Mouse (Mus musculus) mature B cell (primary cell): ENCODE measurements around the gene Lypd6.

Source experiments
- in situ Hi-C: fragments of 300-500 bp; cut with MboI; formaldehyde crosslinking; loops from 2 replicates; pipeline ENCODE4 v1.14.3; 2019

Lypd6 gene

DNA sequence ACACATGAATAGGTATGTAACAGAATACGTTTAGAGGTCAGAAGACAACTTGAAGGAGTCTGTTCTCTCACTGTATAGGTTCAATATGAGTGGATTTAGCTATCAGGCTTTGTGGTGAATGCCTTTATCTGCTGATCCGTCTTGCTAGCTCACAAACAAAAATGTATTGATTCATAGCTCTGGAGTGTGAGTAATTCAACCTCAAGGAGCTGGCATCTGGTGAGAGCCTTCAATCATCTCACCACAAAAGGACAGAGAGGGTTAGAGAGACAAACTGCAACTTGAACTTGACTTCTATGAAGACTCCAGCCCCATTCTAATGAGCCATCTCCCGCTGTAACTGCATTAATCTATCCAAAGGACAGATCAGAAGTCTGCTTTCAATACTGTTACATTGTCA lies 40.6 kb downstream of the Lypd6 start:
- in situ Hi-C loops: no loop called here

DNA sequence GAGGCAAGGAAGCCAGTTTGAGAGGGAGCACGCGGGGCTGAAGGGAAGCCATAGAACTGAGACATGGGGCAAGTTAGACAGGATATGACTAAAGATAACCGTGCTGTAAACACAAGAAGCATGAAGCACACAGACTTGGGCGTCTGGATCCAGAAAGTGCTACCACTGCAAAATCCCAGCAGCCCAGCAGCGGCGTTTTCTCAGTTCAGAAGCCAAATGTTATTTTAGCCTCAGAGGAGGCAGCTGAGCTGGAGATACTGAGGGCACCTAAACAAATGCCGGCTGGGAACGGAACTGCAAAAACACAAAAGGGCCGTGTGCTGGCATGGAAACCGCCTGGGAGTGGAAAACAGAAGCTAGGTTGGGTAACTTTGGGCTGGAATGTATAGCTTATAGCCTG lies 43.9 kb downstream of the Lypd6 start:
- in situ Hi-C loops: no loop called here

DNA sequence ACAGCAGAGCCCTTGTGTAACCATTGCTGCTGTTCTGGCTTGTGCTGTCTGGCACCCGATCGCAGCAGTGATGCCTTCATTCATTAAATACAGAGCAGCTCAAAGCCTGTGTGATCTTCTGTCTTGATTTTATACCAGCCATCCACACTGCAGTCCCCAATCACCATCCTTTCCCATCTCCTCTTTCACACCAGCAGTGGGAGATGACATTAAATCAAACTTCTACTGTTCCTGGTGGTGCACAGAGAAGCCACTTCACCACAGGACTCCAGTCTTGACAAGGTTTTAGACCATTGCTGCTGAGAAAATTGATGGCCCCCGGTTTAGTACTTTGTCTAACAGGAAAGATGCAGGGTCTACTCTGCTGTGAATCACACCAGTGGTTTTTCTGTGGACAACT lies 44.9 kb downstream of the Lypd6 start:
- in situ Hi-C loops: no loop called here

DNA sequence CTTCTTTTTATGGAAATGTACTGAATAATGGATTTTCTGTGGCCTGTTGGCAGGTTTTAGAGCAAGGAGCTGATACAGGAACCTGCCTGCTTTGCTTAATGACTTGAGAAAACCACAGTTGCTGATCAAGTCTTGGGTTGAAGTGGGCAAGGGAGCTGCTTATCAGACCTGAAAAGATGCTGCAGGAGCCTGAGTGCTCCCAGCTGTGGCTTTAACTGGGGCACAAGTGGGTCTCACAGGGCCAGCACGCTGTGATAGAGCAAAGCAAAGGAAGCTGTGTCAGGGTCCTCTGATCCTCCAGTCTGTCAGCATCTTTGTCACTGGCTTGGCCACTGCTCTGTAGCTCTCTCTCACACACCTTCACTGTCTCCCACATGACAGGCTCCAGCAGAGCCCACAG lies 45.4 kb downstream of the Lypd6 start:
- in situ Hi-C loops: no loop called here

DNA sequence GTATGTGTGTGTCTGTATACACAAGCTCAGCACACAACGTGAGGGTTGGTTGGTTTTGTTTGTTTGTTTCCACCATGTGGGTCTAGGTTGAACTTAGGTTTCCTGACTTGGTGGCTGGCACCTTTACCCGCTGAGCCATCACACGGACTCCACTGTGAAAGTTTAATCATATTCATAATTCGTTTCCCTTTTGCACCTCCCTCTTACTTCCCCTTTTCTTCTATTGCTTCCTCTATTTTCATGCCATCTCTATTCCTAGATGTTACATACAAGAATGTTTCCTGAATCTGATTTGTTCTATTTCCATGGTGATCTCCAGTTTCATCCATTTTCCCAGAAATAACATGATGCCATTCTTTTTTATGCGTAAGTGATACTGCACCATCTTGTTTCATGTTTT lies 46.2 kb downstream of the Lypd6 start:
- in situ Hi-C loops: no loop called here

DNA sequence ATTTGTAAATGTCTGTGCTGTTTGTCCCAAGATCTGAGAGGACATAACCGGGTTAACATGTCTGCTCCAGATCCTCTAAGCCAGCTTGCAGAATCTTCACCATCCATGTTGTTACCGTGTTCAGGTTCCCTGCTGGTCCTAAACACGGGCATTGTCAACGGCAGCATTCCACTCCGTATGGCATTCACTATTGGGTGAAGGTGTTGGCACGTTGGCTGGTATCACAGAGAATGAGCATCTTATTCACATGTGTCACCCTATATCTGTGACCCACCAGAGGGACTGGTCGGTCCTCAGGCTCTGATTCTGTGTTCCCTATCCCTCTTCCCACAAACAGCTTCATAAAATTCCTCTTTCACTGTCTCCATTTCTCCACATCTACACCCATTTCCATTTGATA lies 52.9 kb downstream of the Lypd6 start:
- in situ Hi-C loops: no loop called here

DNA sequence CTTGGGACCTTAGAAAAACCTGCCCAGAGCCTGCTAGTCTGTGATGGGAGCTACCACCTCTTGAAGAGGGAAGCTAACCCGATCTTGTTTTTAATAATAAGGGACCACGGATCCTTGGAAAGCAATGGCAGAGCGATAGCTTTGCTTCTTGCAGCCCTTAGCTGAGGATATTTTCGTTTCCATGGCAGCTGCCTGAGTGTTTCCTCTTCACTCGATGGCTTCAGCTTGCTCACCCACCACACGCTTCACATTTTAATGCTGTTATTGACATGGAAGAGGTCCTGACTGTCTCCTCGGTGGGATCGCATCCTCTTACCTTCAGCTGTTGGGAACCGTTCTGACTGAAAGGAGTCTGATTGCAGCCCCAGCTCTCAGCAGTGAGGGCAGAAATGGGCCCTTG lies 54.6 kb downstream of the Lypd6 start:
- in situ Hi-C loops: no loop called here

DNA sequence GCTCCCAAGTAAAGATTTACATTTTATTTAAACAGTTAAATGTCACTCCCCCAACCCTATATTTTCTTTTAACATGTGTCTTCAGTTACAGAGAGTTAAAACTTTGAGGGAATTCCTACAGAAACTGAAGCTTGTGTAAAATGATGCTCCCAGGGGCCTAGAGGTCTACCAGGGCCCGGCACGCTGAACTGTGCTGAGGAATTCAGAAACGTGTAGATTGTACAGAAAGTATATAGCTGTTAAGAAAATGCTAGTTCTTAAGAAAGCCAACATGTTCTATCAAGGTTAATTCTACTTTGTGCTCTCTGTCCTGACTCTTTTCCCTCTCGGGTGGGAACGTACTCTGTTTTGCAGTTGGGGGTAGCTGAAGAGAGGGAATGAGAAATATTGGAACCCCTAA lies 57.1 kb downstream of the Lypd6 start:
- in situ Hi-C loops: no loop called here

DNA sequence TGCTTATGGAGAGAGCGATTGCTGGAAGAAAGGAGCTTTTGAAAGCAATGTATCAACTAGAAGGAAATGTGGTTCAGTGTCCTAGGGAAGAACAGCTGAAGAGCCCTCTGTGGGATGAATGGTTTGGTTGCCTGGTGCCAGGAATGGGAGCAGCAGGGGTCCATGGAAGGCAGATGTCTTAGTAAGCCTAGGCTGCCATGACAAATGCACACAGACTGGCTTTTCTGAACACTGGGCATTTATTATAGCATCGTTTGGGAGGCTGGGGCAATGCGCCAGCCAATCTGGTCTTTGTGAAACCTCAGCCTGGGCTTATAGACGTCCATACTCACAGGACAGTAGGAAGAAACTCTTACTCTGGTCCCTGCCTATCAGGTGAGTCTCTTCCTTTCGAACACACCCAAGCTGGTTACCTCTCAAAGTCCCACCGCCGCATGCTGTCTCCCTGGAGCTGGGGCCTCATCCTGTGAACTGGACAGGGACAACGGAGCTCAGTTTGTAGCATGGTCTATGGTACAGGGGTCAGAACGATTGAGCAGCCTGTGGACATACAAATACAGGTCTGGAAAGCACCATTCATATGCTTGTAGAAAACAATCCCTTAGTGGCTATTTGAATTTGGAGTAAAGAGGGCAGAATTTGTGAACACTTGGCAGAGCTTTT lies 61.4 kb downstream of the Lypd6 start:
- in situ Hi-C loops: no loop called here

DNA sequence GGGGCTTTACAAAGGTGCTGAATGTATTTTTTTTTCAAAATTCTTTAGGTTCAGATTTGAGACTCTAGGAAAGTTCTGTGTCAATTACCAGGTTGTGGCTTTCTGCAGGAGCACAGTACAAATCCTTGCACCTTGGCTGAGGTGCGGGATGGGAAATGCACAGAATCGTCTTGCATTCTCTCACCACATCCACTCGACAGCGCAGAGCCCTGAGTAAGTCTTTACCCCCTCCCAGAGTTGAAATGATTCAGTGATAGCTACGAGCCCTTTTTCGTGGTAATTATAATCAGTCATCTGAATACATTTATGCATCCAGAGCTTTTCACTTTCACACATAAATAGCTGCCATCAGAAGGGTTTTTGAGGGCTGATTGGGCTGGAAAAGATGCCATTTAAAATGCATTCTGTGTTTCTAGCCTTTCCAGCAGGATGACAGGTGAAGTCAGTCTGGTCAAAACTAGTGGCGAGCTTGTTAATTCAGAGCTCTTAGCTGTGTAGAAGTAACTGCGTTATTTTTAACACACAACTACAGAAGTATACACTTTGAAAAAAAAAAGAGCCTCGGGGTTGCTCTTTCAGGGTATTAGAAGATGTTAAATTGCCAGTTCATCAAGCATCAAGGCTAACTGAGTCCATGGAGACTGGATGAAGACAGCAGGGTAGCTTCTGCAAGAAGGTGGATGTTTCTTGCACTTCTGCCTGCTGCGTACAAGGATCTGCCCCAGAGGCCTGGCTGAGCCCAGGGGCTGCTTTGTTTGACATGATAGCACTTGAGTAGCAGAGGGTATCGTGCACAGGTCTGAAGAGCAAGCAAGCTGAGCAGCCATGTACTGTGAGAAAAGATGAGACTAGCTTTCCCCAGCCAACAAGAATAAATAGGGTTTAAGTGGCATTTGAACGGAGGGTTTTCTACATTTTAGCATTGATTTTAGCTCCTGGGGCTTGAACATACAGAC lies 62.4 kb downstream of the Lypd6 start:
- in situ Hi-C loops: no loop called here

DNA sequence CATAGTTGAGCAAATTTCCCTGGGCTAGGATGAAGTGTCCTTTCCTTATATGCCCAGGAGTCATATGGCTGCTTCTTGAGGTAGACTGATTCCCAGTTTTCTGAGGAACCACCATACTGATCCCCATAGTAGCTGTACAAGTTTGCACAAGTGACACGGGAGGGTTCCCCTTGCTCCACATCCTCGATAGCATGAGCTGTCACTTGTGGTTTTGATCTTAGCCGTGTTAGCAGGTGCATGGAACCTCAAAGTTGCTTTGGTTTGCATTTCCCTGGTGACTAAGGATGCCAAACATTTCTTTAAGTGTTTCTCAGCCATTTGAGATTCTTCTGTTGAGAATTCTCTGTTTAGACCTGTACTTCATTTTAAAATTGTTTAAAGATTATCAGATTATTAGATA lies 64.4 kb downstream of the Lypd6 start:
- in situ Hi-C loops: no loop called here

DNA sequence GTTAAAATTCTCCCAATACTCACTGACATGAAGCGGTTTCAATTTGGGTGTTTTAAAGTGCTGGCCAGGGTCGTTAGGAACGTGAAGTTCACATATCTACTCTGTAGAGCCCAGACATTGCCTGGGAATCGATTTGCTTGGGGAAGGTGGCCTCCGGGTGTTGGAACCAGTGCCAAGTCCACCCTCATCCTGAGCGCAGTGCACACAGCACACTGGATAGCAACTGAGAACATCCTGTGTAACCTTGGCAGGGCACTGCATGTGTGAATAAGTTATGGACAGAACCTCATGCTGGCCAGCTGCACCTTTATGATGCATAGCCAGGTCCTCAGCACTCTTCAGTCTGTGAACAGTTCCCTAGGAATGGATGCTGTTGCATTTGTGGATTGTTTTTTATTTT lies 77.4 kb downstream of the Lypd6 start:
- in situ Hi-C loops: no loop called here

DNA sequence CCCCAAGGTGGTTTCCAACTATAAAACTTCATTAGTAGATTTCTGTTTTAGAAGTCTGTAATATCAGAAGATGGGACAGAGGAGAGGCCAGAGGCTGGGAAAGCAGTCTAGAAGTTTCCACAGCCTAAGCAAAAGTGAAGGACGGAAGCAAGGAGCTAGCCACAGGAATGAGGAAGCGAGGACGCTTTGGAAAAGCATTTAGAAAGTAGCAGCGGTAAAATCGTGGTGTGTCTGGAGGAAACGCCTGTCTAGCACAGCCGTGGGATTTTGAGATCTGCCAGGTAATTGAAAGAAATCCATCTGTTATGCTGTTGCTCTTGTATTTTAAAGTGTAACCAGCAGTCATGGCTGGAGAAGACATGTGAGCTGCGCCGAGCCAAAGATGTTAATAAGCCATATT lies 81.1 kb downstream of the Lypd6 start:
- in situ Hi-C loops: no loop called here

DNA sequence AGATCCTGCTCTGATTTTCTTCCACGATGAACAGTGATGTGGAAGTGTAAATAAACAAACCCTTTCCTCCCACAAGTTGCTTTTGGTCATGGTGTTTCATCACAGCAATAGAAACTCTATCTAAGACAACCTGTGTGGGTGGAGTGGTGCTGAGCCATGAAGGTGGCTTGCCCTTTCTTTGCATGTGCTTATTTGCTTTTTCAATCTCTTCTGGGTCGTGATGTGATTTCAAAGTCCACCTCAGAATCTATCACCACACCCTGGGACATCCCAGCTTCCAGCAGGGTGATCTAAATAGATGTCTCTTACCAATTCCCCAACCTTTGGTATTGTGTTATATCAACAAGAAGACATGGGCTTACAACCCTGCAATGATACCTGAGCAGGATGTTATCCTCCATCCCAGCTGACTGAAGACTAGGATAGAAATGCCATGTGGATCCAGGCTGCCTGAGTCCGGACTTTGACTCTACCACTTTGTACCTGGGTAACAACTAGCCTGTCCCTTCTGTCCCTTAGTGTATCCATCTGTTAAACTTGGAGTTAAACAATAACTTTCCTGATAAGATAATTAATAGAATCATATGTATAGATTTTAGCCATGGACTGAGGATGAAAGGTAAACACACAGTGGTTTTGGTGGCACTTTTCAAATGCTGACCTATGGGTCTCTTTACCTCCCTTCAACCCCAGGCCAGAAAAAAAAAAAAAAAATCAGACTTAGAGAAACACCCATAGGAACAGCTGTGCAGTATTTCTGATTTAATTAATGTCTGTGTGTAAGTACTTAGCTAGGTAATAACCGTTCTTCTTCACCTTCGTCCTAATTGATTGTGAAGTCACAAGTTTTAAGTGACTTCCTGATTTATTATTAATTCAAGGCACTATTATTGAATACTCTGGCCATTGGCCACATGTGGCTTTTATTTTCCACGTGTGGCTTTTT lies 83.3 kb downstream of the Lypd6 start:
- in situ Hi-C loops: no loop called here

DNA sequence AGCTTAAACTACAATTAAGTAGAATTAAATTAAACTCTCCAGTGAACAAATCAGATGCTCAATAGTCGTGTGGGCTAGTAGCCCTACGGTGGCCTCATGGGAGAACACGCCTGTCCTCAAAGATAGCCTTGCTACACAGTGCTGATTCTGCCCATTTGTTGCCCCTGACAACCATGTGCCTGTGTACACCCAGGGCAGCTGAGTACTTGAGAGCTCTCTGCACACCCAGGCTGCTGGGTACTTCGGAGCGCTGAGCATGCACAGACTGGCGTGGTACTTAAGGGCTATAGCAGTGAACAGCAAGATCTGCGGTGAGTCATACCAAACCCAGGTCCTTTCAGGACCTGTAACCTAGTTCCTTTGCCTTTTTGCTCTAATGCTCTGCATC lies 84.0 kb downstream of the Lypd6 start:
- in situ Hi-C loops: no loop called here

DNA sequence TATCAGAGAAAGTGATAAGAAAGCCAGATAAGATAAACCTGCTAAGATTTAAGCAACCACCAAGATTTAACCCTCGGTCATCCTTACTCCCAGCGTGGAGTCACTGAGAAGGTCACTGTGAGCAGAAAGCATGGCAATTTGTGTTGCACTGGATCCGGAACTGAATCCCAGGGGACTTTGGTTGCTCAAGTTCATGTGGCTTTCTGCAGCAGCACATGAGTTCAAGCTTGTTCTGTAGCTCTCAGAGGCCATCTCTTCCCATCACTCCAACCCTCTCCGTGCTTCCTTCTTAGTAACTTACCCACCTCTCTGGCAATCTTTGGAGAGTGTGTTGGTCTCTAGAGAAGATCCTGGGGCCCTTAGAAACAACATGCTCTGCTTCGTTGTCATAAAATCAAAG lies 84.6 kb downstream of the Lypd6 start:
- in situ Hi-C loops: no loop called here

DNA sequence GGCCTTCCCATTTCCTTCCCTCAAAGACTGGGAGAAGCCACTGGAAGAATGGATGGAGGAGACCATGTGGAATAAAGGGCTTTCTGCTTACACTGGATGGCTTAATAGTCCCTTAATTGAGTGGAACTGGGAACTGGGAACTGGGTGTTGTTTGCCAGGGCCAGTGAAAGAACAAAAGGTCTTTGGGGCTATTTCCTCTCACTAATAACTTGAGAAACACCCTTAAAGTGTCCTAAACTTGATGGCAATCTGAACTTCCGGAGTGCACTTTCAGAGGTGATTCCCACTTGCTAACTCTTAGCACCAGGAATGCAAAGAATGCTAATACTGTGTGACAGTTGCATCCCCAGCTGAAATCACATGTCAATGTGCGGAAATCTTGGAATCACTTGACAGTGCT lies 85.2 kb downstream of the Lypd6 start:
- in situ Hi-C loops: no loop called here

DNA sequence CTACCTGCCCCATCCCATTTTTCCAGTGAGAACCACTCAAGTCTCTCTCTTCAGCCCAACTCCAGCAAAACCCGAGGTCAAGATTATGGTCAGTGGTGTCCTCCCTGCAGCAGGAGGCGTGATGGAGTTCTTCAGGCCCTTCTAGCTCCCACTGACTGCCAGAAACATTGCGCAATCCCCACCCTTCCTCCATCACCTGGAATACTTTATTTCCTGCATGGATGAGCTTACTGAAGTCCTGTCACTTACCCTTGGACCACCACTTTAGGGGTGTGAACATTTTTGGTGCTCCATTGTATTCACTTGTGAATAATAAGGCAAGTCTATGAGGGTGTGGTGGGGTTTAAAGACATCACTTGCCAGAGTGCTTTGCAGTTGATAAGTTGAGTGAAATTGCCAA lies 85.7 kb downstream of the Lypd6 start:
- in situ Hi-C loops: no loop called here

DNA sequence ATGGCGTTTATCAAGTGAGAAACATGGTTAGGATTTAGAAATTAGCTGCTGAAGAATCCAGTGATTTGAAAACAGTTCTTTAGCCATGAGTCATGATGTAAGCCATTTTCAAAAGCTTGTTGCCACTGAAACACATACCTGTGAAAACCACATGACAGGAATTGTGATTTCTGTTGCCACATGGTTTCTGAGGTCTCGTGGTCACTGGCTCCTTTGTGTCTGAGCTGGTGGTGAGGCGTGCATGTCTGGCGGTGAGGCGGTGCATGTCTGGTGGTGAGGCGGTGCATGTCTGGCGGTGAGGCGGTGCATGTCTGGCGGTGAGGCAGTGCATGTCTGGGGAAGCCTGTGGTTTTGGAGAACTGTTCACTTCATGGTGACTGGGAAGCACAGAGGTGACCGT lies 89.8 kb downstream of the Lypd6 start:
- in situ Hi-C loops: no loop called here

DNA sequence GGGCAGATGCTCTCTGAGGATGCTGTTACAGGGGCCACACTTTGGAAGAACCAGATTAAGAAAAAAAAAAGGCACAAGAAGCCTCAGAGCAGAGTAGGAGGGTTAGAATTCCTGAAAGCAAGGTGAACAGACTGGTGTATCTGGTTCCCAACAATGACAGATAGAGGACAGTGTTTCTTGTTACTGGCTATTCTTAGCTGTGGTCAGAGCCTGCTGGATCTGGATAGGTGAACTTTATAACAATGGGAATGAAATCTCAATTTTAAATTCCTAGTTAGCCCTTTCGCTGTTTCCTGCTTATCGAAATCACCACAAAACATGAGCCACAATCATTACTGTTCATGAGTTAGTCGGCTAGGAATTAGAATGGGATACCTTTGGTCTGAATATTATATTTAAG lies 93.8 kb downstream of the Lypd6 start:
- in situ Hi-C loops: no loop called here

DNA sequence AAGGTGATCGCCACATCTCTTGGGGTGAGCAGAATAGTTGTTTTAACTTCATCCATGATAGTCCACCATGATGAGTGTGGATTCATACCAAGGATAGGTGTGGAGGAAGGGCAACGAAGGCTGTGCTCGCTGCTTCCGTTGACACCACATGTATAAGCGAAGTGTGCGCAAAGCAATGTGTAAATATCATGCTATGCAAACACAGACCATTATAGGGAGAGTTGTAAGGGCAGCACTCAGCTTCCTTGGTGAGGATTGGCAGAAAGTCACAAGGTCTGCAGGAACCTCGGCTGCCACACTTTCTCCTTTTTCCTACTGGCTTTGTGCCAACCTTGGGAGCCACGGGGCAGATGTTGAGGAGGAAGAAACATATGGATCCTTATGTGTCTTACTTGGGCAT lies 97.4 kb downstream of the Lypd6 start:
- in situ Hi-C loops: no loop called here

DNA sequence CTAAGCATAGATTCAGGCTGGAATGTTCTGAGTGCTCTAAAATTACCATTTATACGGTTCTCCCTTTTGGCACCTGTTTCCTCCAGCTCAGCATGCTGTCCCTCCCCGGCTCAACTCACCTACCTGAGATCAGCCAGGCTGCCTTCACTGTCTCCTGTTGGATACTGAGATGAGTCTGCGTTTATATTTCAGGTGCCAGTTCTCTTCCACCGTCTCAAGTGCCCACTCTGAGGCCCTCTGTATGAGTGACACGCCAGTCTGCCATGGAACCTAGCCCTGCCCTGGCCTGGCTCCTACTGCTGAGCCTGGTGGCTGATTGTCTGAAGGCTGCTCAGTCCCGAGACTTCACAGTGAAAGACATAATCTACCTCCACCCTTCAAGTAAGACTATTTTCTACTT lies 99.0 kb downstream of the Lypd6 start:
- in situ Hi-C loops: no loop called here
